Mouse (Mus musculus): ENCODE measurements at regions not wholly inside any gene's neighbourhood (a gene's known extent, or its start where the extent isn't known, plus 50 kb on each side); places are given as distances from the start of the nearest gene placed in this dataset.

DNA sequence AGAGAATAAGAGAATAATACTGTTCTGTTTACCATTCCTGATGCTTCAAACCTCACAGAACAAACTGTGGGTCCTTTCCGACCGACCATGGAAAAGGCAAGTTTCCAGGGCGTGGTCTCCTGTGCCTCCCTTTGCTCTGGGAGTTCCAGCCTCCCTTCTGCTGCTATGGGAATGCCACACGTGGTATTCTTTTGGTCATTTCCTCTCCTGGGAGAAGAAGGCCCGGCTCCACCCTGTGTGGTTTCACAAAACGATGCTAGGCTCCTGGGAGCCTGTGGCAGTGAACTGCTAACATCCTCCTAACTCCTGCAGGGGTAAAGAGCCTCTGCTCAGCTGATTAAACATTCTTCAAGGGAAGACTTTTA lies 145.7 kb upstream of the Map3k1 start:
- Histone ChIP-seq H3K4me3 (ENCODE audit: low read depth, low read length) (no peak overlapping the region), H3K4me1 (ENCODE audit: control insufficient read depth, insufficient read depth, low read length) (no peaks in the 10 kb centered on the region), H3K27ac (ENCODE audit: low read depth, low read length) (no peak overlapping the region), H3K9ac (ENCODE audit: low read length) (no peak overlapping the region), H3K36me3 (ENCODE audit: control insufficient read depth, insufficient read depth, low read length) (no peaks in the 10 kb centered on the region), H3K4me2 (ENCODE audit: low read length) (no peak overlapping the region), H3K27me3 (replicated peaks; ENCODE audit: control insufficient read depth, insufficient read depth, low read length) (no peaks in the 10 kb centered on the region), H3K9me3 (replicated peaks; ENCODE audit: control insufficient read depth, low read length) (no peaks in the 10 kb centered on the region)
- WGBS, result 19% methylated on average over 6 of the region's 6 CpGs
- no peak for ATAC-seq
- no peak for DNase-seq (ENCODE audit: low spot score)

GRCm38 (mm10) chr13:111957118-111957517 lies 148.3 kb upstream of the Map3k1 start:
- ATAC-seq (no peak), DNase-seq (ENCODE audit: low spot score) (no peak)
- H3K9ac ChIP-seq (ENCODE audit: low read length), result no peak overlapping the region
- no peaks in the 10 kb centered on the region for H3K4me1 ChIP-seq (ENCODE audit: control insufficient read depth, insufficient read depth, low read length)
- no peaks in the 10 kb centered on the region for H3K9me3 ChIP-seq (replicated peaks; ENCODE audit: control insufficient read depth, low read length)
- no peak overlapping the region for H3K4me2 ChIP-seq (ENCODE audit: low read length)
- H3K4me3 ChIP-seq (ENCODE audit: low read depth, low read length), result no peak overlapping the region
- 84% methylated on average over 3 of the region's 3 CpGs for WGBS
- no peak overlapping the region for H3K27ac ChIP-seq (ENCODE audit: low read depth, low read length)
- H3K36me3 ChIP-seq (ENCODE audit: control insufficient read depth, insufficient read depth, low read length), result no peaks in the 10 kb centered on the region
- no peaks in the 10 kb centered on the region for H3K27me3 ChIP-seq (replicated peaks; ENCODE audit: control insufficient read depth, insufficient read depth, low read length)

DNA sequence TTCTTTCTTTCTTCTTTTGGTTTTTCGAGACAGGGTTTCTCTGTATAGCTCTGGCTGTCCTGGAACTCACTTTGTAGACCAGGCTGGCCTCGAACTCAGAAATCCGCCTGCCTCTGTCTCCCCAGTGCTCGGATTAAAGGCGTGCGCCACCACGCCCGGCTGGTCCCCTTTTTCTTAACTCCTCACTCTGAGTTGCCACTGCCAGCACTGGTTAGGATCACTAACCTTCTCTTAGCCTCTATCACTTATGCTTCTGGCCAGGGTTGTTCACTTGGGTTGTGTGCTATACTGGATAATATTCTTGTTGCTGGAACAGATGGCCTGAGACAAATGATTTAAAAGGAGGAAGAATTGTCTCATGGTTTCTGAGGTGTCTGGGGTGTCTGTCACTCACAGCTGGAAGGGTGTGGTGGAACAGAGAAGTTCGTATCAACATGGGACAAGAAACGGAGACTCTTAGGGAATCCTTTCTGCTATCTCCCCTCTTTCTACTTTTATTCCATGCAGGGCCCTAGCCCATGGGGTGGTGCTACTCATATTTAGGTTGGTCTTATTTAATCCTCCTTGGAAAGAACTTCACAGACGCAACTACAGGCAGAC lies 149.0 kb upstream of the Map3k1 start:
- no peak overlapping the region for H3K27ac ChIP-seq (ENCODE audit: low read depth, low read length)
- no peaks in the 10 kb centered on the region for H3K36me3 ChIP-seq (ENCODE audit: control insufficient read depth, insufficient read depth, low read length)
- WGBS, result 89% methylated on average over 11 of the region's 11 CpGs
- no peak for ATAC-seq
- H3K9me3 ChIP-seq (replicated peaks; ENCODE audit: control insufficient read depth, low read length), result no peaks in the 10 kb centered on the region
- H3K4me1 ChIP-seq (ENCODE audit: control insufficient read depth, insufficient read depth, low read length), result no peaks in the 10 kb centered on the region
- no peak overlapping the region for H3K4me2 ChIP-seq (ENCODE audit: low read length)
- no peak overlapping the region for H3K9ac ChIP-seq (ENCODE audit: low read length)
- no peaks in the 10 kb centered on the region for H3K27me3 ChIP-seq (replicated peaks; ENCODE audit: control insufficient read depth, insufficient read depth, low read length)
- no peak for DNase-seq (ENCODE audit: low spot score)
- H3K4me3 ChIP-seq (ENCODE audit: low read depth, low read length), result no peak overlapping the region

DNA sequence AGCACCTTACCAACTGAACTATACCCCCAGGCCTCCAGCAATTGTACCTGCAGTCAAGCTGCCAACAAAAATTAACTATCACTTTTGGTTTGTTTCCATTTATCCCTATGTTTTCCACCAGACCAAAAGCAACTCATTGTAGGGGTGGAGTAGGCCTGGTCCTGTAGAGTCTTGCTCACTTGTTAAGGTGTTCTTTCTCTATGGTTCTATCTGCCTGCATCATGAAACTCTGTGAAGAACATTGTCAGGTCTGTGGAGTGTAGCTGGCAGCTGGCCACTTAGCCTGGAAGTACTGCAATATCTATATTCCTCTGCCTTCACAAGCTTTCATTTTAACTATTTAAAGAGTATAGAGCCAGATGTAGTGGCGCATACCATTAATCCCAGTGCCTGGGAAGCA lies 149.6 kb upstream of the Map3k1 start:
- H3K9me3 ChIP-seq (replicated peaks; ENCODE audit: control insufficient read depth, low read length), result no peaks in the 10 kb centered on the region
- H3K4me2 ChIP-seq (ENCODE audit: low read length), result no peak overlapping the region
- H3K4me3 ChIP-seq (ENCODE audit: low read depth, low read length), result no peak overlapping the region
- no peaks in the 10 kb centered on the region for H3K36me3 ChIP-seq (ENCODE audit: control insufficient read depth, insufficient read depth, low read length)
- DNase-seq (ENCODE audit: low spot score), result no peak
- H3K9ac ChIP-seq (ENCODE audit: low read length), result no peak overlapping the region
- no peak overlapping the region for H3K27ac ChIP-seq (ENCODE audit: low read depth, low read length)
- no peaks in the 10 kb centered on the region for H3K4me1 ChIP-seq (ENCODE audit: control insufficient read depth, insufficient read depth, low read length)
- WGBS, result 100% methylated on average over 1 of the region's 1 CpGs
- H3K27me3 ChIP-seq (replicated peaks; ENCODE audit: control insufficient read depth, insufficient read depth, low read length), result no peaks in the 10 kb centered on the region
- ATAC-seq, result no peak

DNA sequence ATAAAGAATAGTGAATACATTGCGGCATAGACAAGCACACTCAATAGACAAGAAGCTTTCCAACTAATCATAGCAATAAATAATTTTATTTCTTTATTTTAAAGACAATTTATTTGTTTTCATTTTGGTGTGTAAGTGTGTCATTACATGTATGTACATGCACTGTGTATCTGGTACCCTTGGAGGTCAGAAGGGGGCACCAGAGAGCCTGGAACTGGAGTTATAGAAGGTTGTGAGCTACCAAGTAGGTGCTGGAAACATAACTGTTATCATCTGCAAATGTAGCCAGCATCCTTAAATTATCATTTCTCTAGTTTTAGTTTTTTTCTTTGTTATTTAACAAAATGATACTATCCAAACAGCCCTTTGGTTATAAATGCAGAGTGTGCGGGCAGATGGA lies 151.2 kb upstream of the Map3k1 start:
- H3K9me3 ChIP-seq (replicated peaks; ENCODE audit: control insufficient read depth, low read length), result no peaks in the 10 kb centered on the region
- no peaks in the 10 kb centered on the region for H3K36me3 ChIP-seq (ENCODE audit: control insufficient read depth, insufficient read depth, low read length)
- DNase-seq (ENCODE audit: low spot score), result no peak
- ATAC-seq, result no peak
- no peak overlapping the region for H3K4me2 ChIP-seq (ENCODE audit: low read length)
- no peak overlapping the region for H3K4me3 ChIP-seq (ENCODE audit: low read depth, low read length)
- H3K27ac ChIP-seq (ENCODE audit: low read depth, low read length), result no peak overlapping the region
- H3K4me1 ChIP-seq (ENCODE audit: control insufficient read depth, insufficient read depth, low read length), result no peaks in the 10 kb centered on the region
- H3K27me3 ChIP-seq (replicated peaks; ENCODE audit: control insufficient read depth, insufficient read depth, low read length), result no peaks in the 10 kb centered on the region
- 97% methylated on average over 2 of the region's 2 CpGs for WGBS
- H3K9ac ChIP-seq (ENCODE audit: low read length), result no peak overlapping the region

- no peak overlapping the region for H3K9ac ChIP-seq (ENCODE audit: low read length)
- no peaks in the 10 kb centered on the region for H3K27me3 ChIP-seq (replicated peaks; ENCODE audit: control insufficient read depth, insufficient read depth, low read length)
- H3K36me3 ChIP-seq (ENCODE audit: control insufficient read depth, insufficient read depth, low read length), result no peaks in the 10 kb centered on the region
- H3K4me1 ChIP-seq (ENCODE audit: control insufficient read depth, insufficient read depth, low read length), result no peaks in the 10 kb centered on the region
- H3K4me3 ChIP-seq (ENCODE audit: low read depth, low read length), result no peak overlapping the region
- no peak for DNase-seq (ENCODE audit: low spot score)
- no peaks in the 10 kb centered on the region for H3K9me3 ChIP-seq (replicated peaks; ENCODE audit: control insufficient read depth, low read length)
- no peak overlapping the region for H3K4me2 ChIP-seq (ENCODE audit: low read length)
- ATAC-seq, result no peak
- WGBS, result 81% methylated on average over 6 of the region's 6 CpGs
- no peak overlapping the region for H3K27ac ChIP-seq (ENCODE audit: low read depth, low read length)
Observed at GRCm38 (mm10) chr13:111961423-111961822, 152.6 kb upstream of the Map3k1 start.

DNA sequence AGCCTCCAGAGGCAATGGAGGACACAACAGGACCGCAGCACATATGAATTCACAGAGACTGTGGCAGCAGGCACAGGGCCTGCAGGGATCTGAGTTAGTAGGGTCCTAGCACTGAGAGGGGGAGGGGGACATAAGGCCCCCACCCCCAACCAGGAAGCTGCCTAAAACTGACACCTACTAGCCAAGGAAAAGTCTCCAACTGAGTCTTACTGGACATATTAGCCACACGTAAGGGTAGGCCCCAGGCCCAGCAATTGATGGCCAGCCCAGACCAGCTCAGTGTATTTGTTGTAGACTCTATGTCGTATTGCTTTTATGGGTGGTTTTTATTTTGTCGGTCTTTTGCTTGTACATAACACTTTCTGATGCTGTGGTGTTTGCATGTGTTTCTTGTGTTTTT lies 153.4 kb upstream of the Map3k1 start:
- no peak overlapping the region for H3K27ac ChIP-seq (ENCODE audit: low read depth, low read length)
- no peak overlapping the region for H3K9ac ChIP-seq (ENCODE audit: low read length)
- no peak for ATAC-seq
- no peak overlapping the region for H3K4me2 ChIP-seq (ENCODE audit: low read length)
- no peak for DNase-seq (ENCODE audit: low spot score)
- H3K4me1 ChIP-seq (ENCODE audit: control insufficient read depth, insufficient read depth, low read length), result no peaks in the 10 kb centered on the region
- no peak overlapping the region for H3K4me3 ChIP-seq (ENCODE audit: low read depth, low read length)
- H3K36me3 ChIP-seq (ENCODE audit: control insufficient read depth, insufficient read depth, low read length), result no peaks in the 10 kb centered on the region
- 91% methylated on average over 4 of the region's 4 CpGs for WGBS
- no peaks in the 10 kb centered on the region for H3K9me3 ChIP-seq (replicated peaks; ENCODE audit: control insufficient read depth, low read length)
- no peaks in the 10 kb centered on the region for H3K27me3 ChIP-seq (replicated peaks; ENCODE audit: control insufficient read depth, insufficient read depth, low read length)

DNA sequence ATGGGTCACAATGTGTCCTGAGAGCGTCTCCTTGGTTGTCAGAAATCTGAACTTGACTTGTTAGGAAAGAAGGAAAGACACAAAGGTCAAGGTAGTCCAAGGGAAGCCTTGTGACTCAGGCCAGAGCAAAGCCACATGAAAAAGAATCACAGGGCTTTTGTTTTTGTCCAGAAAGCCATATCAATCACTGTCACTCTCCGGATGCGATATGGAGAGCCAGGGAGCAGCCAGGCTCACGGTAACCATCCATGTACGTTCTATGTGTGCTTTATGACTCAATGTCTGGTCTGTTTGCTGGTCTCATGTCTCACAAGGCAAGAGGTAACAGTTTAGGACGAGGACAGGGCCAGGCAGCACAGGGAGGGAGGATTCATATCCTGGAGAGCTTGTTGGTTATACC lies 157.3 kb upstream of the Map3k1 start:
- H3K4me3 ChIP-seq (ENCODE audit: low read depth, low read length), result no peak overlapping the region
- no peaks in the 10 kb centered on the region for H3K4me1 ChIP-seq (ENCODE audit: control insufficient read depth, insufficient read depth, low read length)
- no peaks in the 10 kb centered on the region for H3K36me3 ChIP-seq (ENCODE audit: control insufficient read depth, insufficient read depth, low read length)
- DNase-seq (ENCODE audit: low spot score) (no peak), ATAC-seq (no peak)
- H3K9me3 ChIP-seq (replicated peaks; ENCODE audit: control insufficient read depth, low read length), result no peaks in the 10 kb centered on the region
- no peak overlapping the region for H3K9ac ChIP-seq (ENCODE audit: low read length)
- H3K4me2 ChIP-seq (ENCODE audit: low read length), result no peak overlapping the region
- 83% methylated on average over 6 of the region's 6 CpGs for WGBS
- no peak overlapping the region for H3K27ac ChIP-seq (ENCODE audit: low read depth, low read length)
- H3K27me3 ChIP-seq (replicated peaks; ENCODE audit: control insufficient read depth, insufficient read depth, low read length), result no peaks in the 10 kb centered on the region

DNA sequence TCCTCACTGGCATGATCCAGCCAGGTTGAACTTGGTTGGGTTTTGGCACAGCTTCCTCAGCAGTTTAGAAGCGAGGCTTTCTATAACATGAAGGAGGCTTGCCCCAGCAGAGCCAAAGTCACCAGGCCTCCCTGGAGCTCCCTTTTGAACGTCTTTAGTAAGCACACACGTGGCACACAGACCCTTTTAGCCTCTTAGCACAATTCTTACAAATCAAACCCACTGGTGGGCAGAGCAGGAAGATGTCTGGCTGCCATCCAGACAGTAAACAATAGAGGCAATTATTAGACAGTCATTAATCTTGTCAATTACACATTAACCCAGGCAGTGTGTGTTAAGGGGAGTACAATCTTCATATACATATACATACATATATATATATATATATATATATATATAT lies 157.8 kb upstream of the Map3k1 start:
- H3K36me3 ChIP-seq (ENCODE audit: control insufficient read depth, insufficient read depth, low read length), result no peaks in the 10 kb centered on the region
- WGBS, result 8% methylated on average over 3 of the region's 3 CpGs
- H3K4me2 ChIP-seq (ENCODE audit: low read length), result no peak overlapping the region
- ATAC-seq, result peak; percentile 42; the same call in 1 of the 2 replicates
- no peaks in the 10 kb centered on the region for H3K4me1 ChIP-seq (ENCODE audit: control insufficient read depth, insufficient read depth, low read length)
- no peak overlapping the region for H3K9ac ChIP-seq (ENCODE audit: low read length)
- no peak overlapping the region for H3K4me3 ChIP-seq (ENCODE audit: low read depth, low read length)
- H3K9me3 ChIP-seq (replicated peaks; ENCODE audit: control insufficient read depth, low read length), result no peaks in the 10 kb centered on the region
- no peaks in the 10 kb centered on the region for H3K27me3 ChIP-seq (replicated peaks; ENCODE audit: control insufficient read depth, insufficient read depth, low read length)
- peak; percentile 48 for DNase-seq (ENCODE audit: low spot score)
- H3K27ac ChIP-seq (ENCODE audit: low read depth, low read length), result no peak overlapping the region

Measured in forebrain, embryonic 14.5 days (tissue).